Mouse (Mus musculus): ENCODE data around the gene Stat5b.

DNA sequence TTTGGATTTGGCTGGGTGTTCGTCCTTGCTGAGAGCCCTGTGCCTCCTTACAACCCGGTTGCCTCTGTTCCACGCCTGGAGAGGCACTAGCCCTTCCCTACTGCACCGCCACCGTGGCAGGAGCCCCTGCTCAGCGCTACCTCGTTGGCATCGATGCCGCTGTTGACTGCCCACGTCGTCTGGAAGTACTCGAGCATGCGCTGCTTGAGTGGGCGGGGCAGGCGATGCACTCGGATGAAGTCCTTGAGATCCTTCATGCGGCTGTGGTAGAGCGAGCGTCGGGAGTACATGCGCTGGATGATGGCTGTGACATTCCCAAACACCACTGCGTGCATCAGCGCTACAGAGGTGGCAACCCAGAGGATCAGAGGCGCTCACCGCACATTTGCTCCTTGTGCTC is 101.1 kb downstream of the Stat5b start:
- no peak for TF ChIP-seq EP300 (optimal IDR thresholded peaks at IDR 0.05)
- no peak for TF ChIP-seq CTCF (IDR thresholded peaks at IDR 0.05; ENCODE audit: low read depth)
